Mouse (Mus musculus): ENCODE measurements around the gene Pdia5.

GRCm38 (mm10) chr16:35515977-35516612 is 25.4 kb upstream of the Pdia5 start:
- TF ChIP-seq CTCF (IDR thresholded peaks at IDR 0.05; ENCODE audit: borderline replicate concordance, extremely low read depth, insufficient read depth, insufficient read length) (no peak), POLR2A (IDR thresholded peaks at IDR 0.05; ENCODE audit: borderline replicate concordance, extremely low read depth, insufficient read depth, insufficient read length, poor library complexity, severe bottlenecking) (no peak)

Measured in brain, embryonic 14.5 days (tissue).